Mouse (Mus musculus) kidney, adult 2 months (tissue): ENCODE results near the gene Mpp3. TPM values are rescaled to one million over a fixed set of nuclear protein-coding genes. Genes with fewer than 3 reads are reported as not detected.
"Not testable (repeated sequence)": the region's sequence is repeated elsewhere in the genome, so short reads cannot be mapped to it uniquely, and the experiment has no call there.

Experiments
- DNase-seq: peaks from one replicate; pipeline ENCODE4 v3.0.0; 2021
- H3K27ac ChIP-seq: fragments of 200-500 bp; 2 replicates; pipeline ENCODE4 v1.5.1; 2012; ENCODE audit warnings: low read depth, low read length, control low read depth, inconsistent platforms; ENCODE audit not compliant: insufficient read depth
- H3K27me3 ChIP-seq: fragments of 200-500 bp; replicated peaks from 2 replicates; pipeline ENCODE4 v1.6.1; 2012; ENCODE audit warnings: mild to moderate bottlenecking, moderate library complexity, low read length, inconsistent platforms; ENCODE audit not compliant: control insufficient read depth, insufficient read depth
- H3K36me3 ChIP-seq: fragments of 200-500 bp; 2 replicates; pipeline ENCODE4 v1.6.1; 2012; ENCODE audit warnings: mild to moderate bottlenecking, moderate library complexity, low read length, inconsistent platforms; ENCODE audit not compliant: control insufficient read depth, insufficient read depth
- H3K4me1 ChIP-seq: fragments of 200-500 bp; 2 replicates; pipeline ENCODE4 v1.6.1; 2011; ENCODE audit warnings: low read length; ENCODE audit not compliant: control insufficient read depth, insufficient read depth
- H3K4me3 ChIP-seq: fragments of 200-500 bp; 2 replicates; pipeline ENCODE4 v1.5.1; 2011; ENCODE audit warnings: mild to moderate bottlenecking, low read depth, low read length, control low read depth; ENCODE audit not compliant: insufficient read depth
- CTCF ChIP-seq: fragments of 200-500 bp; conservative IDR thresholded peaks from 2 replicates; pipeline ENCODE4 v1.5.1; 2011; ENCODE audit warnings: low read depth, mild to moderate bottlenecking, control low read depth, low read length, moderate library complexity, mixed read lengths; ENCODE audit not compliant: insufficient read depth, insufficient read length
- POLR2A ChIP-seq: fragments of 200-500 bp; IDR thresholded peaks from one replicate; pipeline ENCODE4 v1.6.1; 2011; ENCODE audit warnings: low read depth, low read length, control low read depth
- WGBS: fragments of 180-500 bp; shearing (Covaris S2); methylation state at CpG from one replicate; pipeline ENCODE4 v1.1.7; 2018; 5-methylcytosine and 5-hydroxymethylcytosine counted together
- polyA plus RNA-seq: library from polyadenylated mRNA; depleted of rRNA; stranded (reverse); fragments of >200 nt; gene quantifications from 2 replicates; pipeline ENCODE4 v1.2.3, GENCODE M21; 2012

Mpp3 gene
- polyA plus RNA-seq, 1 experiment: 2.3 TPM

- H3K27ac ChIP-seq: no peak within 1 kb of the TSS
- no peaks in the 10 kb centered on the region for H3K36me3 ChIP-seq
- peaks cover 4% of the 10 kb centered on the region; the same call in 1 of the 2 replicates for H3K4me1 ChIP-seq
- H3K4me3 ChIP-seq: no peak within 1 kb of the TSS
- no peak for TF ChIP-seq POLR2A
- TF ChIP-seq CTCF: no peak
- no peak for DNase-seq
- H3K27me3 ChIP-seq: no peaks in the 10 kb centered on the region
- WGBS: 87% methylated on average over 3 of the region's 3 CpGs
Measured at GRCm38 (mm10) chr11:101986913-101987312, 41.3 kb downstream of the Mpp3 start, which contains the start of gene Dusp3. Gene Dusp3 (minus strand): TSS chr11:101987013.

GRCm38 (mm10) chr11:101985990-101986389, 42.3 kb downstream of the Mpp3 start:
- Histone ChIP-seq H3K4me3 (no peak overlapping the region), H3K27me3 (no peaks in the 10 kb centered on the region), H3K27ac (no peak overlapping the region), H3K36me3 (no peaks in the 10 kb centered on the region; the same call in 1 of the 2 replicates), H3K4me1 (peaks cover 4% of the 10 kb centered on the region; the same call in 1 of the 2 replicates)
- DNase-seq: peak; percentile 91
- 2% methylated on average over 10 of the region's 10 CpGs for WGBS
- TF ChIP-seq POLR2A: no peak
- TF ChIP-seq CTCF: peak; percentile 98

- 41% methylated on average over 6 of the region's 6 CpGs for WGBS
- not testable (repeated sequence) for H3K27me3 ChIP-seq, DNase-seq, H3K36me3 ChIP-seq, H3K4me1 ChIP-seq, H3K27ac ChIP-seq, H3K4me3 ChIP-seq
Measured at GRCm38 (mm10) chr11:101985450-101985849, 42.8 kb downstream of the Mpp3 start.

GRCm38 (mm10) chr11:101984054-101985025, 43.9 kb downstream of the Mpp3 start, which contains the start of gene Cfap97d1:
Gene Cfap97d1 (plus strand): TSS chr11:101984279.
- H3K27me3 ChIP-seq: no peaks in the 10 kb centered on the region
- peaks cover 4% of the 10 kb centered on the region; the same call in 1 of the 2 replicates for H3K4me1 ChIP-seq
- H3K27ac ChIP-seq: peak within 1 kb of the TSS; percentile 94
- WGBS: under 1% methylated on average over 71 of the region's 71 CpGs
- TF ChIP-seq CTCF (no peak), POLR2A (peak; percentile 11)
- H3K4me3 ChIP-seq: peak within 1 kb of the TSS; percentile 72
- H3K36me3 ChIP-seq: no peaks in the 10 kb centered on the region; the same call in 1 of the 2 replicates
- DNase-seq: peak; percentile 99

GRCm38 (mm10) chr11:101983431-101983921, 44.8 kb downstream of the Mpp3 start:
- H3K36me3 ChIP-seq: no peaks in the 10 kb centered on the region; the same call in 1 of the 2 replicates
- H3K27ac ChIP-seq: peak overlapping the region; percentile 94
- TF ChIP-seq CTCF (no peak), POLR2A (no peak)
- H3K4me3 ChIP-seq: peak overlapping the region; percentile 29
- WGBS: 56% methylated on average over 10 of the region's 10 CpGs
- DNase-seq: no peak
- no peaks in the 10 kb centered on the region for H3K27me3 ChIP-seq
- peaks cover 4% of the 10 kb centered on the region; the same call in 1 of the 2 replicates for H3K4me1 ChIP-seq

- peak overlapping the region; percentile 29 for H3K4me3 ChIP-seq
- 62% methylated on average over 6 of the region's 6 CpGs for WGBS
- H3K27ac ChIP-seq: peak overlapping the region; percentile 94
- DNase-seq: peak; percentile 50
- TF ChIP-seq POLR2A (no peak), CTCF (no peak)
- H3K4me1 ChIP-seq: peaks cover 4% of the 10 kb centered on the region; the same call in 1 of the 2 replicates
- H3K27me3 ChIP-seq: no peaks in the 10 kb centered on the region
- H3K36me3 ChIP-seq: no peaks in the 10 kb centered on the region; the same call in 1 of the 2 replicates
Measured at GRCm38 (mm10) chr11:101982981-101983411, 45.3 kb downstream of the Mpp3 start.

- TF ChIP-seq CTCF (no peak), POLR2A (no peak)
- peak; percentile 45 for DNase-seq
- H3K4me3 ChIP-seq: no peak overlapping the region
- no peaks in the 10 kb centered on the region; the same call in 1 of the 2 replicates for H3K36me3 ChIP-seq
- H3K27ac ChIP-seq: peak overlapping the region; percentile 72
- no peaks in the 10 kb centered on the region for H3K27me3 ChIP-seq
- H3K4me1 ChIP-seq: peaks cover 6% of the 10 kb centered on the region; the same call in 1 of the 2 replicates
- 77% methylated on average over 12 of the region's 12 CpGs for WGBS
Measured at GRCm38 (mm10) chr11:101981850-101982249, 46.4 kb downstream of the Mpp3 start.
